Mouse (Mus musculus): ENCODE data around the gene Armh4.

Armh4 gene

GRCm38 (mm10) chr14:49723361-49724054, 59.7 kb downstream of the Armh4 start:
- DNase-seq, result peak; percentile 14

GRCm38 (mm10) chr14:49722782-49723181, 60.4 kb downstream of the Armh4 start:
- no peak for DNase-seq

GRCm38 (mm10) chr14:49721281-49721680, 61.9 kb downstream of the Armh4 start:
- no peak for DNase-seq

GRCm38 (mm10) chr14:49719678-49720077, 63.5 kb downstream of the Armh4 start:
- no peak for DNase-seq

GRCm38 (mm10) chr14:49711016-49711415, 72.2 kb downstream of the Armh4 start:
- DNase-seq, result no peak

GRCm38 (mm10) chr14:49703432-49704200, 79.6 kb downstream of the Armh4 start:
- no peak for DNase-seq

- DNase-seq, result no peak
Observed at GRCm38 (mm10) chr14:49679511-49680284, 103.5 kb downstream of the Armh4 start.

- no peak for DNase-seq
Observed at GRCm38 (mm10) chr14:49676580-49676979, 106.6 kb downstream of the Armh4 start.

- DNase-seq, result no peak
Observed at GRCm38 (mm10) chr14:49660444-49660843, 122.7 kb downstream of the Armh4 start.

GRCm38 (mm10) chr14:49649191-49649590, 134.0 kb downstream of the Armh4 start:
- no peak for DNase-seq

GRCm38 (mm10) chr14:49637422-49637821, 145.8 kb downstream of the Armh4 start:
- DNase-seq, result no peak

GRCm38 (mm10) chr14:49626055-49626454, 157.1 kb downstream of the Armh4 start:
- DNase-seq, result no peak
